Mouse (Mus musculus) small intestine, adult 10 weeks (tissue): ENCODE measurements around the gene Cemip2. TPM values are rescaled to one million over a fixed set of nuclear protein-coding genes. Genes with fewer than 3 reads are reported as not detected.

Experiments
- polyA plus RNA-seq: library from polyadenylated mRNA; stranded (reverse); fragments of 350-450 nt; fragmentation: Illumina TruSeq; extraction: RNeasy Lipid Tissue Mini Kit (QIAGEN cat#74804); gene quantifications from one replicate; pipeline ENCODE4 v1.2.3, GENCODE M21; 2014; ENCODE audit warnings: low replicate concordance

The Cemip2 gene
- polyA plus RNA-seq = 5.3 TPM

GRCm38 (mm10) chr19:21778147-21778917 lies at the start of gene Cemip2:
TSS of gene Cemip2 (plus strand) at chr19:21778342.

Other genes with a start within 250 kb of the Cemip2 start
- 118 TPM for gene 1110059E24Rik, start 125.4 kb upstream of the Cemip2 start, polyA plus RNA-seq
- gene Abhd17b, start 125.2 kb upstream of the Cemip2 start, polyA plus RNA-seq = 109 TPM